Mouse (Mus musculus) splenic B cell, adult 2 months (primary cell): ENCODE measurements at regions not wholly inside any gene's neighbourhood (a gene's known extent, or its start where the extent isn't known, plus 50 kb on each side); places are given as distances from the start of the nearest gene placed in this dataset.
"Not testable (repeated sequence)": the region's sequence is repeated elsewhere in the genome, so short reads cannot be mapped to it uniquely, and the experiment has no call there.

ENCODE experiments used
- DNase-seq: peaks from one replicate; pipeline ENCODE4 v3.0.0-alpha.2; 2011; ENCODE audit warnings: low read depth, low spot score
- H3K27me3 ChIP-seq: 2 replicates; pipeline ENCODE4 v1.6.1; 2012; ENCODE audit warnings: mild to moderate bottlenecking, low read length, moderate library complexity, mixed read lengths; ENCODE audit not compliant: control insufficient read depth, poor library complexity, insufficient read depth, severe bottlenecking
- H3K36me3 ChIP-seq: 2 replicates; pipeline ENCODE4 v1.6.1; 2012; ENCODE audit warnings: mild to moderate bottlenecking, low read length, moderate library complexity, mixed read lengths; ENCODE audit not compliant: control insufficient read depth, poor library complexity, insufficient read depth, severe bottlenecking

DNA sequence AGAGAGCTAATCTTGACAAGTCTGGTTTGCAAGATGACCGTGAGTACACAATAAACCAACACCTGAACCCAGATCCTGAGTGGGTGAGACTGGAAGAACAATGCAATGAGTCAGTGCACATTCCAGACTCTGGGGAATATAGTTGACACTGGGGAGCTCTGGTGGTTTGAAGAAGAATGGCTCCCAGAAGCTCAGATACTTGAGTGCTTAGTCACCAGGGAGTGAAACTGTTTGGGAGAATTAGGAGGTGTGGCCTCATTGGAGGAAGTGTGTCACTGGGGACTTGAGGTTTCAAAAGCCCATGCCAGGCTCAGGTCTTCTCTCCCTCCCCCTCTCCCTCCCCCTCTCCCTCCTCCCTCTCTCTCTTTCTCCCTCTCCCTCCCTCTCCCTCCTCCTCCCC lies 436.6 kb upstream of the Cdh5 start:
- DNase-seq, result no peak

DNA sequence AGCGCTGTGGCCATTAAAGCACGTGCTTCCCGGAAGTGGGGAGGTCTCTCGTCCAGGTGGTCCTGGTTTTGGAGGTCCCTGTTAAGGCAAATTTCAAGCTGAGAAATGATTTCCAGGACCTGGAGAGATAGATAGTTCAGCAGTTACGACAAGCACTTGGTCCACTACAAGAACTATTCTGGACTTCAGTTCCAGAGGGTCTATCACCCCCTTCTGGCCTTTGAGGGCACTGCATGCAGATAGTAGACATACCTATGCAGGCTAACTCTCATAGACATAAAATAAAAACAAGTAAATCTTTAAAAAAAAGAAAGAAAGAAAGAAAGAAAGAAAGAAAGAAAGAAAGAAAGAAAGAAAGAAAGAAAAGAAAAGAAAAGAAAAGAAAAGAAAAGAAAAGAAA lies 415.2 kb upstream of the Cdh5 start:
- not testable (repeated sequence) for H3K27me3 ChIP-seq, DNase-seq, H3K36me3 ChIP-seq

More for the DNA sequence above, 436.6 kb upstream of the Cdh5 start:
- Histone ChIP-seq H3K36me3 (no peaks in the 10 kb centered on the region), H3K27me3 (no peaks in the 10 kb centered on the region)

DNA sequence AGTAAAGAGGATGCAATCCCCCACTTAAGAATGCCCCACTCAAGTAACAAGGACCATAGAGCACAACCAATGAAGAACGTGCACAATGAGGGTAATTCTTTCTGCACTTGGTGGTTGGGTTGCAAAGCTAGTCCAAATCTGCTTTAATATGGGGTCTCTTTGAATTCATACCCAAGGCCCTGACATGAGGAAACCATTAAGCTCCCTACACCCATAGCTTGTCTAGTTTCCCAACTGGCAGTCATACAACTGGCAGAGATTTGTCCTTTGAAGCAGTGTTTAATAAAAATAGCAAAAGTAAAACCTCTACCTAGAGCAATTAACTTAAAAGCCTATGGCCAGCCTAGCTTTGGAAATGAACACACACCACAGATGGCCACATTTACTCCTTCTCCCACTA lies 411.0 kb upstream of the Cdh5 start:
- Histone ChIP-seq H3K27me3 (no peaks in the 10 kb centered on the region), H3K36me3 (no peaks in the 10 kb centered on the region)
- DNase-seq, result no peak

DNA sequence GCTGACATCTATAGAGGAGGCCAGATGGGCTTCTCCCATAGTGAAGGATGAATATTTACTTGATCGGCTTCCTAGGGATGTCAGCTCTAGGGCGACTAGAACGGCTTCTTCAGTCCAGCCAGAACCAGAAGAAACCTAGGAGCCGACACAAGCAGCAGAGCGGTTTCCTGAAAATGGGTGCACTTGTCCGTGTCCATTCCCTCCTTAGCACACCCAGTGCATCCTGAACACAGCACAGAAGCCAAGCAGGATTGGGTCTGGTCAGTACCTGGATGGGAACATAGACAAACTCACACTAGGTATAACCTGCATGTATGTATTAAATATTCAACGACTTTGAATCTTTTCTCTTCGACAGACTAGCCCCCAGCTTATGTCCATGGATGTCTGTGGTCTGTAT lies 407.9 kb upstream of the Cdh5 start:
- Histone ChIP-seq H3K27me3 (no peaks in the 10 kb centered on the region), H3K36me3 (no peaks in the 10 kb centered on the region)
- no peak for DNase-seq

DNA sequence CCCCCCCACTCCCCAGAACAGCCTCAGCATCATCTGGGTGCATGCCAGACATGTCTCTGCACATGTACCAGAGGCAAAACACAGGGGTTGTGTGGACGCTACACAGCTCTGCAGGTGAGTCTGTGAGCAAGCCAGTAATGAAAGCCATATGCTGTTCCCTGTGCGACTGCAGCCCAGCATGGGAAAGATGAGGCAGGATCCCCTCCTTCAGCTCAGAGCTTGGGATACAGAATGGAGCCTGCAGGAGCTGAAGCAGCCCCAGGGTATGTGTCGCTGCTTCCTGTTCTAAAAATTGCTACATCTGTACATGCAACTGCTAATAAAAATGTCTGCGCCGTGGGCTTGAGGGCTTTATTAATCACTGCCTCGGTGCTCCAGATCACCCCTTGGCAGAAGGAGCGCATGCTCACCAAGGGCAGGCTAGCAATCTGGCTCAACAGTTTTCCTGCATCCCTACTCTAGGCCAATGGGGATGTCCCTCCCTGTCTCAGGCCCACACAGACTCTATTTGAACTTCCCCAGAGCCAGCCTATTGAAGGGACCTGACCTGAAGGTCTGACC lies 407.0 kb upstream of the Cdh5 start:
- Histone ChIP-seq H3K27me3 (no peaks in the 10 kb centered on the region), H3K36me3 (no peaks in the 10 kb centered on the region)
- DNase-seq, result no peak

DNA sequence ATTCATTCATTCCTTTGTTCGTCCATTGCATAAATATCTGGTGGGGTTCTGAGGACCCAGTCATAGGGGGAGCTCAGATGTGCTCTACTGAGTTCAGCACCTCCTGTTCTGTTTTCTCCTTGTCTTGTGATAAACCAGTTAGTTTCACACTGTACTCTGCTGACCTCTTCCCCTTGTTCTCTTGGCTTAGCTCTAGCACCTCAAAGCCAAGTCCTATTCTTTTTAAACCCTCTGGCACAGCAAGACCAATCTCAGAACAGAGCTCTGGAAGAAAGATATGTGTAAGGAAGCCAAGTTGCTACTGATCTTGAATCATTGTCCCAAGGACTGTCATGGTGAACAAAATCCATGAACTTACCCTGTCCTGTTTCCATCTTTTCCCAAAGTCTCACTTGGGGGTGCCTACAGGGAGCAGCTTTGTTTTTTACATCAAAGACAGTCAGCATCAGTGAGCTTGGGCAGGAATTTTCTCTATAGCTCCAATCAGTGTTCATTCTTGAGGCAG lies 402.4 kb upstream of the Cdh5 start:
- Histone ChIP-seq H3K27me3 (no peaks in the 10 kb centered on the region), H3K36me3 (no peaks in the 10 kb centered on the region)
- DNase-seq, result no peak

DNA sequence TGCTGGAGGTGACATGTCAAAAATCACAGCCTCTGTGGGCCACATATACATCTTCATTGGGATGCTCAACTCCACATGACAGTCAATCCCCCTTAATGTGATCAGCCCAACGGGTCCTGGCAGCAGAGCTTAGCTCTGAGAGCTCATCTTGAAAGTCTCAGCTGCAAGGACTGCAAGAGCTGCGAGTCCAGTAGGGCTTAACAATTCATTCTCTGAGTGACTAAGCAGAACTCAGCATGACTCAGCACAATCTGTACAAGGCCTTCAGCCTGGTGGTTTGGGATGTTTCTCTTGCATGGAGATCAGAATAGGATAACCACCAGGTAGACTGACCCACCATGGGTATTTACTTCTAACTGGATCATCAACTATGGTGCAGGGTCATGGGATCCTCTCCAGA lies 399.2 kb upstream of the Cdh5 start:
- Histone ChIP-seq H3K36me3 (no peaks in the 10 kb centered on the region), H3K27me3 (no peaks in the 10 kb centered on the region)
- no peak for DNase-seq

DNA sequence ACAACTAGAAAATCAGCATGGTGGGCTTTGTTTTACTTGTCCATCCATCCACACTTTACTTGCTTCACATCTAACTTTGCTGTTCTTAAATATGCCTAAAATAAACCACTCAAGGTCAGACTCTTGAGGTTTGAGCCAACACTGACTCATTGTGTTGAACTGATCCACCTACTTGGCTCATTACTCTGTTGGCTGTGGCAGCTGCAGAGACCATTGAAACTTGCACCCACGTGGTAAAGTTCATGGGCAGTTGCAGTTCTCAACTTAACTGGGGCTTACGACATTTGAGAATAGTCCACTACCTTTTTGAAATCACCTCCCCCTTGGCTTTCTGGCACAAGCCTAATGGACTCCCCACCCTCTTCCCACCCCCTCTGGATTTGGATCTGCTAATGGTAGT lies 395.3 kb upstream of the Cdh5 start:
- no peaks in the 10 kb centered on the region for H3K27me3 ChIP-seq
- no peaks in the 10 kb centered on the region for H3K36me3 ChIP-seq
- no peak for DNase-seq

DNA sequence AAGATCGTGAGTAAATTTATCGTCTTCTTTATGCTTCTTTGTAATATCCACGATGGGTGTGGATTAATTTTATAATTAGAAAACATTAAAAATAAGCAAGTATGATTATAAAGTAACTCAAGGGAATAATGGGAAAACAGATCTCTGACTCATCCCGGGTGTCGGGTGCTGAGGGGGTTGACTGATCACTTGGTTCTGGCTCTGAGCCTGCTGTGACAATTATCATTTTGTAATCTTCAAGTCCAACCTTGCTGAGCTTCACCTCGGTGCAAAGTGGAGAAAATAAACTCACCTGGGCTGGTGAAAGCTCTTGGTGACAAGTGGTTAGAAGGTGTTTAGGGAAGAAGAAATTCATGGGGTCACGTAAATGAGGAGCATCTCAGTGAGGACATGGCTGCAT lies 390.6 kb upstream of the Cdh5 start:
- DNase-seq, H3K27me3 ChIP-seq: not testable (repeated sequence)

DNA sequence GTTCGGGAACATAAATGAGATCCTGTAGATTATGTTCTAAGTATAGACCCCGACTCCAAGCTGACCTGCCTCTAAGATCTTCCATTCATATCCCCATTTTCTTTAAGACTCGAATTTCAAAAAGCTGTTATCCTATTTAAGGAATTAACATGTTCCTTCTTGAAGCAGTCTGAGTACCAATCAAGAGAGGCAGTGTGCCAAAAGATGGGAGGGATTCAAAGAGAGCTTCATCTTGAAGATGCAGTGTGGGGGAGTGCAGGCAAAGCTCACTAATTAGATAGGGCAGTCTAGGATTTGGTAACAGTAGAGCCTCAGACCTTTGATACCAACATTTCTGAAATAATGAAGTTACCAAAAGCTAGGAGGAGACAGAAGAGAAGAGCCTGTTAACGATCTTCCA lies 383.7 kb upstream of the Cdh5 start:
- no peaks in the 10 kb centered on the region for H3K27me3 ChIP-seq
- no peaks in the 10 kb centered on the region for H3K36me3 ChIP-seq
- no peak for DNase-seq

More for the DNA sequence above, 390.6 kb upstream of the Cdh5 start:
- H3K36me3 ChIP-seq, result not testable (repeated sequence)

DNA sequence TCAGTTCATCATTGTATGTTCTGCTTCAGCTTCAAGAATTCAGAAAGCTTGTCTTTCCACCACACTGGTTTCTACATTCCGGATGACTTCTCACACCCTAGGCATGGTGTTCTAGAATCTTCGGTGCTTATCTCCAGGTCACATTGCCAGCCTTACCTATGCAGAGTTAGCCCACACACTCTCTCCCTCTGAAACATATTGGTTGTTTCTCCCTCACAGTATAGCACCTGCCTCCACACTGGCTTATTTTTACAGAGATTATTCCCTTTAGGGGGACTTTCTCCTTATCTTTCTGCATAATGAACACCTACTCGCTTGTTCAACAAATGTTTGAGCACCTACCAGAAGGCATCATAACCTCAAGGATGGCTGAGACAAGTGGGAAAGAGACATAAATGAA lies 368.0 kb upstream of the Cdh5 start:
- Histone ChIP-seq H3K27me3 (no peaks in the 10 kb centered on the region), H3K36me3 (no peaks in the 10 kb centered on the region)
- no peak for DNase-seq

DNA sequence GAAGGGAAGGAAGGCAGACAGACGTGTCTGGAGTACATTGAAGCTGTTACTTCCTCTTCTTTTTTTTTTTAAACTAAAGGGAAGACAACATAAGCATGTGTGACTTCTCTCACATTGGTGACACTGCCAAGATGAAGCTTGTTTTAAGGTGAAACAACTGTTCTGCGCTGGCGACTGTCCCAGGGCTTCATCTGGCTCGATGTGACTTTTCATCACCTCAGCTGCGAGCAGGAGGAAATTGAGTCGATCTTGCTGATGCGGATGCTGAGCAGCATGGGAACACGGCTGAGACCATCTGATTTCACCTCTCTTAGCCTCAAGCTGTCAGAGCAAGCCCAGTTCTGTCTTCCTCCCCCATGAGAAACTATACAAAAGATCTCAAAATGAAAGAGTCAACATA lies 363.1 kb upstream of the Cdh5 start:
- Histone ChIP-seq H3K27me3 (no peaks in the 10 kb centered on the region), H3K36me3 (no peaks in the 10 kb centered on the region)
- no peak for DNase-seq

DNA sequence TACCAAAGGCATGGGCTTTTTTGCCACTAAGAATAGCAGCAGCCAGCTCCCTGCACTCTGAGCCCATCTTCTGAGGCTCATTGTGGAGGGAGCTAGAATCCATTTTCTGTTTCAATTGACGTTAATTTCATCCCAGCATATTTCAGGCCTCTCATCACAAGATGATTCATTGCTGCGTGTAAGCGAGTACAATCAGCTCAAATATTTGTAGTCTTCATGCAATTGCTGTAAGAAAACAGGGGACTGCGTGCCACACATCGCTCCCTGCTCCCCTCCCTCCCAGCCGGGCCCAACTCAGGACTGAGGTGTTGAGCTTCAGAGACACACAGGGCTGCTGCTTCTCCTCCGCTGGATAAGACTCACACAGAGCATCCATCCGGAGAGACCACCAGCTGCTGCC lies 360.0 kb upstream of the Cdh5 start:
- no peaks in the 10 kb centered on the region for H3K36me3 ChIP-seq
- no peaks in the 10 kb centered on the region for H3K27me3 ChIP-seq
- DNase-seq, result no peak

DNA sequence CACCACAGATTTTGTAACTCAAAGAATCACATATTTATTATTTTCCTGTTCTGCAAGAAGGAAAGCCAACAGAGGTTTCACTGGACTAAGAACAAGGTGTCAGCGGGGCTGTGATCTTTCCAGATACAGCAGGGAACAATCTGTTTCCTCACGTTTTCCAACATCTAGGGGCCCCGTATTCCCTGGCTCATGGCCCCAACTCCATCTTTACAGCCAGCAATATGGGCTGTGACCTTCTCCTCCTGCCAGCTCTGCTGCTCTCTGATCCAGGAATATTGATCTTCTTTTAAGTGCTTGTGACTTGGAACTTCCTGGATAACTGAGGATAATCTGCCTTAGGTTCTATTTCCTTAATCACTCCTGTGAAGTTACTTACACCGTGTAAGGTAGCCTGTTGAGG lies 352.7 kb upstream of the Cdh5 start:
- no peak for DNase-seq
- Histone ChIP-seq H3K27me3 (no peaks in the 10 kb centered on the region), H3K36me3 (no peaks in the 10 kb centered on the region)

DNA sequence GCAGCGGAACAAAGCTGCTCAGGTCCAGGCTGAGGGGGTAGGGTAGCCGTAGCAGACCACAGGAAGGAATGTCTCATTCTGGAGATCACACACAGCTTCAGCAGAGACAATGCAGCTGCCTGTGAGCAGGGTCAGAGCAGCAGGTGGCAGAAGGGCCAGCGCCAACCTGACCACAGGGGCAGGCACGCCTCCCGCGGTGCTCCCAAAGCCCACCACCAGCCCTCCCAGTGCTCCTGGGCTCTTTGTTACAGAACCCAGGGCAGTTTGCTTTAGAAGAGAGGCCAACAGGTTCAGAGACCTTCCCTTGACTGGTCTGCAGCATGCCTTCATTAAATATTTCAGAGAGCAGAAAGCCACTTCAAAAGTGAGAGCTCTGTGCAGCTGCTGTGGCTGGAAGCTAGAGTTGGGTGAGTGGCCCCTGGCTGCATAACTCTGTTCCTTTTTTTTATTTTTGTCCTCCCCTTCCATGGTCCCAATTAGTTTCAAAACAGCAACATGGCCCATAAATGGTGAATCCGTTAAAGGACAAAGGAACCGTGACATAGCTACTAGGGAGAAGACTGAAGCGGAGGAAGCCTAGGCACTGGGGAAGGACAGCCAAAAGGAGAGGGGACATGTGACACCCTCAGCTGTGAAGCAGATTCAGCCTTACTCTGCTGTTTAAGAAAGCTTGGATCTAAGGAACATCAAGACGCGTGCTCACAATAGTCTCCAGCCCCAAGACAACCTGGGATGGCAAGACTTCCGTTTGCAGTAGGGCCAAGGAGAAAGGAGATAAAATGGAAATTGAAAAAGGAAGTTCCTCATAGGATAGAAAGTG lies 350.9 kb upstream of the Cdh5 start:
- H3K27me3 ChIP-seq, result no peaks in the 10 kb centered on the region
- H3K36me3 ChIP-seq, result no peaks in the 10 kb centered on the region
- no peak for DNase-seq

DNA sequence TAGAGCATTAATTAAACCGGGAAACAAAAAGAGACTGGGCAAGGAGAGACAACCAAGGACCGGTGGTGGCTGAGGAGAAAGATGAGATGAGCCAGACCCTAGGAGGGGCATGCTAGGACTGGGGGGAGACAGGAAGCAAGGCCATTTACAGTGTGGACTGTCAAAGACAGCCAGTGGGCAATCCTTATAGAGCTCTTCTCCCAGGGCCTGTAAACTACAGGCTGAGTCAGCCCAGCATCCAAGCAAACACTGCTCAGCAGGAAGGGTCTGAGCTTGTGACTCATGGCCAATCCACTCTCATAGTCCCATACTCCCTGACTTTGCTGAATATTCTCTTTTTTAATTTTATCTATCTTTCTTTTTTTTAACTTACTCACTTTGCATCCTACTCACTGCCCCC lies 350.3 kb upstream of the Cdh5 start:
- Histone ChIP-seq H3K27me3 (no peaks in the 10 kb centered on the region), H3K36me3 (no peaks in the 10 kb centered on the region)
- no peak for DNase-seq
